ENCODE assay signal across 9 mouse cellular contexts in the genomic region with DNA sequence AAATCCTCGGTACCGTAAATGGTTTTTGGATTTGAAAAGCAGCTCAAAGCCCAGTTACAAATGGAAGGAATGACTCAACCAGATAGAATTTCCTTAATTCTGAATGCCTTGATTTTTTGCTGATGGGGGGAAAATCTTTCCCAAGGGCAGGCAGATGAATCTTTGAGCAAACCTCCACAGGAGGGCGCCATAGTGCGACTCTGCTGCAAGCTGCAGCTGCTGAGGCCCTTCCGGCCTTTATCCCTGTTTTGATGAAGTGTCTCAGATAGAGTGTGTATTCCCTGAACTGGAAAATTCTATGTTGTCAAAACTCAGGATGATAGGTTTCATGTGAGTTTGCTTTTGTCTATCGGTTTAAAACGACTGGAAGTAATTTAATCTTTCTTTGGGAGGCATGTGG.
DNase-seq lines count a peak whose midpoint lies in the region; ATAC-seq and TF ChIP-seq lines count a peak whose summit lies in the region.
"Had no signal": no experiment of that assay in that cellular context is flagged by ENCODE, and none has a peak within 500 bp of the region (broad histone marks: within the 10 kb centered on the region; RNA-seq: fewer than 3 reads in every experiment).

No protein-coding gene starts in this region.

- peak; percentile 46 for DNase-seq in kidney, adult 11 months
- DNase-seq in adrenal gland, postnatal 36 days = peak; percentile 88 to 93
- peak; percentile 83 for DNase-seq in forelimb bud, embryonic 11.5 days (ENCODE audit: low read depth, low spot score)
- DNase-seq in kidney, adult 9 months = peak; percentile 82
- DNase-seq in liver, adult 2 months (ENCODE audit: extremely low read depth, low read depth, low spot score) = peak; percentile 62
- DNase-seq in retina, adult 2 months (ENCODE audit: low read depth, low spot score) = peak; percentile 15
- peak; percentile 40 to 48 for DNase-seq in thymus, postnatal 36 days

- no peak for ATAC-seq in kidney, embryonic 16.5 days (ENCODE audit: low FRiP score, low TSS enrichment)

- H3K9me3 ChIP-seq in kidney, embryonic 16.5 days (ENCODE audit: low read length) = no peaks in the 10 kb centered on the region

- no peaks in the 10 kb centered on the region for H3K36me3 ChIP-seq in kidney, embryonic 16.5 days (ENCODE audit: insufficient read depth, low read length)
- no peaks in the 10 kb centered on the region for H3K36me3 ChIP-seq in liver, adult 2 months (ENCODE audit: control insufficient read depth, insufficient read depth, low read length)

- no peak overlapping the region for H3K4me3 ChIP-seq in kidney, embryonic 16.5 days (ENCODE audit: low read length)
- H3K4me3 ChIP-seq in liver, adult 2 months (ENCODE audit: insufficient read depth, low read depth, low read length) = no peak overlapping the region
- H3K4me3 ChIP-seq: erythroblast, embryonic 14.5 days had no signal

- no peaks in the 10 kb centered on the region for H3K27me3 ChIP-seq in kidney, embryonic 16.5 days (ENCODE audit: insufficient read depth, low read length)
- H3K27me3 ChIP-seq in liver, adult 2 months (ENCODE audit: control insufficient read depth, insufficient read depth, low read length) = no peaks in the 10 kb centered on the region

- 26% methylated on average over 7 of the region's 7 CpGs for WGBS in kidney, embryonic 16.5 days
- WGBS in liver, adult 2 months = 34% methylated on average over 7 of the region's 7 CpGs

- no peaks in the 10 kb centered on the region for H3K79me2 ChIP-seq in liver, adult 2 months (ENCODE audit: control insufficient read depth, insufficient read depth, low read length)

- TF ChIP-seq POLR2A in liver, adult 2 months (IDR thresholded peaks at IDR 0.05; ENCODE audit: extremely low read depth, insufficient read depth, low read length) = no peak

- H3K4me2 ChIP-seq in kidney, embryonic 16.5 days (replicated peaks; ENCODE audit: low read depth, low read length) = no peak overlapping the region

- H3K27ac ChIP-seq in kidney, embryonic 16.5 days (ENCODE audit: low read length) = no peak overlapping the region
- H3K27ac ChIP-seq in liver, adult 2 months (replicated peaks; ENCODE audit: insufficient read depth, low read depth, low read length) = no peak overlapping the region

- TF ChIP-seq CTCF in liver, adult 2 months (IDR thresholded peaks at IDR 0.05; ENCODE audit: low read depth, low read length) = peak; percentile 88

- H3K4me1 ChIP-seq in kidney, embryonic 16.5 days (ENCODE audit: insufficient read depth, low read length) = peaks cover 4% of the 10 kb centered on the region; the same call in 1 of the 2 replicates
- H3K4me1 ChIP-seq in liver, adult 2 months (ENCODE audit: control insufficient read depth, insufficient read depth, low read length) = peaks cover 5% of the 10 kb centered on the region; the same call in 1 of the 2 replicates

- H3K9ac ChIP-seq in kidney, embryonic 16.5 days (replicated peaks; ENCODE audit: low read length) = no peak overlapping the region
- H3K9ac ChIP-seq in liver, adult 2 months (ENCODE audit: low read depth, low read length) = no peak overlapping the region

Comparison
In these comparisons a context has a peak if more than half of its experiments do, and no peak if none do; other contexts are left out.
1. DNase-seq: peak in every context shown above with its lines; median percentile 90 in adrenal gland, postnatal 36 days; 83 in forelimb bud, embryonic 11.5 days; 82 in kidney, adult 9 months; 62 in liver, adult 2 months; 46 in kidney, adult 11 months; 44 in thymus, postnatal 36 days; 15 in retina, adult 2 months.